Mouse (Mus musculus) layer of hippocampus, adult 9-10 months (tissue): Measurements from ENCODE around the gene Mindy3.
"Not testable (repeated sequence)": the region's sequence is repeated elsewhere in the genome, so short reads cannot be mapped to it uniquely, and the experiment has no call there.

ENCODE experiments used
- DNase-seq: peaks from one replicate; pipeline ENCODE4 v3.0.0; 2022; ENCODE audit warnings: low spot score

Gene Mindy3

DNA sequence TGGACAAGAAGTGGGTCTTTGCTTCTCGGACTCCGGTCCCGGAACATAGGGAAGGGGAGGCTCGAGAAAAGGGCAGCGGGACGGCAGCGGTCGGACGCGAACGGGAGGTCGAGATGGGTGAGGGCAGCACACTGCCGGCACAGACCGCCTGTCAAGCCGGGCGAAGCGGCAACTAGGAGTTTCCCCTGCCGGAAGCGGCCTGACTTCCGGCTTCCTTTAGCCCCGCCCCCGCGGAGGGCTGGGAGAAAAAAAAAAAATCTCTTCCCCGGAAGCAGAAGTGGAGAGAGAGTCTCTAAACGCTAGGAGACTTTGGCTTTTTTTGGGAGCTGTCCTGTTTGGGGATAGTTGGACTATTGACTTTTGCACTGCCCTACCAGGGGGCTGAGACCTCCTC is at the start of gene Mindy3:
Mindy3 (minus strand) TSS at position 209 of the 394 bp plus-strand sequence.
- peak; percentile 57 for DNase-seq

DNA sequence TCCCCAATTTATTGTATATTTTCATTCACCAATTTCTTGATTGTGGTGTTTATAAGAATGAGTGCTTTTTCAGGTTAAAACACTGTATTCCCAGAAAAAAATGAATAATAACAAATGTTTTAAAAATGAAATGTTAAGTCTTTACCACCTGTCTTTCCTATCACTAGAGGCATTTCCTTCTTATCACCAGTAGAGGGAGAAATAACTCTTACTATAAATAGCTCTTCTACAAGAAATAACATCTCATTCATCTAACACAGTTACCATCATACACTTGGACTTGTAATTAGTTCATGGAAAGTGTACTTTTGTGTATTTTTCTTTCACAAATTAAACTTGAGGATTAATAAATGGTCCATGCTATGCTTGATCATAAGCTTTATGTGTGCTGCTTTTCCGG is 40.5 kb upstream of the Mindy3 start:
- no peak for DNase-seq

- no peak for DNase-seq
Measured at GRCm38 (mm10) chr2:12450108-12450507, 30.8 kb upstream of the Mindy3 start.

GRCm38 (mm10) chr2:12440120-12440519 is 20.9 kb upstream of the Mindy3 start:
- no peak for DNase-seq

DNA sequence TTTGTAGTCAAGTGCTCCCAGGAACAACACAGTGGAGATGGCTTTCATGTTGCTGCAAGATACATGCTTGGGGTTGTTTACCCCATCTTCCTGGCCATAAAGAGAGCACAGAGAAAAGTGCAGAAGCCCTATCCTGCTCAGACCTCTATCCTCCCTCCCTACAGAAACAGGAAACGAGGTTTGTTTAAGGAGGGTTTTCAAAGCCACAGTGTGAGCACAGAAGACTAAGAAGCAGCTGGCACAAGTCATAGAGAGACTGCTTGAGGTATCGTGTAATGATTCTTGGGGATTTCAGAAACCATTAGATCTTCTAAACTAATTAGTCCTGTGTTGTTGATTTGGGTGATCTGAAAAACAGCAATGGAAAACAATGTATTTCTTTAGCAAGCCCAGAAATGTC is 20.3 kb upstream of the Mindy3 start:
- no peak for DNase-seq

GRCm38 (mm10) chr2:12438181-12438580 is 18.9 kb upstream of the Mindy3 start:
- peak; percentile 16 for DNase-seq

- no peak for DNase-seq
Measured at GRCm38 (mm10) chr2:12432055-12432454, 12.8 kb upstream of the Mindy3 start.

DNA sequence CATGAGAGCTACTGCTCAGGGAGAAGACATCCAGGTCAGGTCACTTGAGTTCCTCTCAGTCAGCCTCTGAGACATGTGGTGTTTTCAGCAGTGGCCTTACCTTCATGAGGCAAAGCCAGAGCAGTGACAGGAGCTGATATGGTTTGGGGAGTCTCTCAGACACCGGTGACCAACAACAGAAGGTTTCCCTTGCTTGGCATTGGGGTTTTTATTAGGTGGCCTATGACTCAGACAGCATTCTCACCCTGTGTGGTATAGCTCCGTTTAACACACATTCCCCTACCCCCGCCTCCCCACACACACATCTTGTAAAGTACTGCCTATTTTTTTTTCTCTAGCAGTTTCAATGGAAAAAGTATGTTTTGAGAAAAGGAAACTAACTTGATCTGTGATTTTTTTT is 5.1 kb upstream of the Mindy3 start:
- no peak for DNase-seq

DNA sequence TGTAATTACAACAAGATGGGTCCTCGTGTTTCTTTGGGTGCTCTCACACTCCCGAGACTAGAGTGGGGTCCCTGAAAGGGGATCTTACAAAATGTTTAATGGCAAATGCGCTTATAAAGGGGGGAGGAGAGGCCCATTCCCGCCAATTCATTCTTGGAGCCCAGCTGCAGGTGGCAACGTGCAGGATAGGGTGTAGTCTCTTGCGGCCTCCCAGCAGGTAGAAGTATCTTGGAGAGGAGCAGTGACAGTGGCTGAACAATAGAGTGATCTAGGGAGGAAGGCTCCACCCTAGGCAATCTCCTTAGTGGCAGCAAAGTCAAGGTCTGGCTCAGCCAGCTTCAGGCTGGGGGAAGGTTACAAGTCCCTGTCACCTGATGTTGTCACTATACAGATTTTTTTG is 4.2 kb upstream of the Mindy3 start:
- DNase-seq: not testable (repeated sequence)

DNA sequence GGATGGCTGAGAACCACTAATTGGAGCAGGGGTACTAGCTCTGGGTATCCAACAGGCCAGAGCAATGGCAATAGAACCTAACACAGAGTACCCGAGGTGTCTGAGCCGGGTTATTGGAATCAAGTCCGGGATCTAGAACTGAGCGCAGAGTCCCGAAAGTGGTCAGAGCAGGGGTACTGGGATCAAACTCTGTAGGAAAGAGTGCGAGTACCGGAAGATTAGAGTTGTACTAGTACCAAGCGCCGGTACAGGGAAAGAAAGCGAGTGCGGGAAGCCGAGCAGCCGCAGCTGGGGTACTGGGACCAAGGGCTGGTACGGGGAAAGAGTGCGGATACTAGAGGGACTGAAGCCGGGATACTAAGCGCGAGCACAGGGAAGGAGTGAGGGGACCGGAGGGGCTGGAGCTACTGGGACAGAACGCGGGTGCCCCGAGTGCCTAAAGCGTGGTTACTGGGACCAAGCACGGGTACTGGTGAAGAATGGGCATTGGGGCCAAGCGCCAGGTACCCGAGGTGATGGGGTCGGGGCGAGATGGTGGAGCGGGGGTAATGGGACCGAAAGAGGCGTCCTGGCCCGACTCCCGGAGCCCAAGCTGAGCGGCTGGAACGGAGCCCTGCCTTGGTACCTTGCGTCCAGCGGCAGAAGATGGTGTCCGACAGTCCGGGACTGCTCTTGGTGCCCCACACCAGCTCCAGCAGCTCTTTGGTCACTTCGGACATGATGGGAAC is 572 bp downstream of the Mindy3 start:
- DNase-seq: no peak

DNA sequence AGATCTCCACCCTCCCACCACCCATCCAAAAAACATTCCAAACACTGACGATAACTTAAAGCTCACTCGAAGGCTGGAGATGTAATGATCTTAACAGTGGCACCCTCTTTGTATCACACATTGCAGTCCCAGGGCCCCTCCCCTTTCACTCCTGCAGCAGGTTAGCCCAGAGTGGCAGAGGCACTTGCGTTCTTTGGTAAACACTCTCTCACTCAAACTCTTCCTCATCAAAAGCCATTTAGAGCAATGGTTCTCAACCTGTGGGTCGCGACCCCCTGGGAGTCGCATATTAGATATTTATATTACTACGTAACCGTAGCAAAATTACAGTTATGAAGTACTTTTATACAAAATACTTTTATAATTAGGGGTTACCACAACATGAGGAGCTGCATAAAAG is 1.1 kb downstream of the Mindy3 start:
- DNase-seq: no peak

DNA sequence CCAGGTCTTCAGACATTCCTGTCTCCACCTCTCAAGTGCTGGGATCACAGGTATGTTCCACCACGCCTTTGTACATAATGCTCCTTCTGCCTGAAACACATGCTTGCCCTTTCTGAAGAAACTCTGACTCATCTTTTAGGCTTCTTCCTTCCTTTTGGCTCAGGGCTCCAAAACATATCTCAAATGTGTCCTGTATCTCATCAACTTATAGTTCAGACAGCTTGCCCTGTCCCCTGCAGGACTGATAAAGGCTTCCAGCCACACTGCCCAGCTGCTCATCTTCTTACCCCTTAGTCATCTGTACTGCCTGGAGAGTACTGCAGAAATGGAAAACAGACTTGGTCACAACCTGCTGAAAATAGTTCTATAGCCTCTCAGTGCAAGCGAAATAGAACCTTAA is 7.0 kb downstream of the Mindy3 start:
- no peak for DNase-seq

GRCm38 (mm10) chr2:12411129-12411528 is 8.1 kb downstream of the Mindy3 start:
- no peak for DNase-seq

DNA sequence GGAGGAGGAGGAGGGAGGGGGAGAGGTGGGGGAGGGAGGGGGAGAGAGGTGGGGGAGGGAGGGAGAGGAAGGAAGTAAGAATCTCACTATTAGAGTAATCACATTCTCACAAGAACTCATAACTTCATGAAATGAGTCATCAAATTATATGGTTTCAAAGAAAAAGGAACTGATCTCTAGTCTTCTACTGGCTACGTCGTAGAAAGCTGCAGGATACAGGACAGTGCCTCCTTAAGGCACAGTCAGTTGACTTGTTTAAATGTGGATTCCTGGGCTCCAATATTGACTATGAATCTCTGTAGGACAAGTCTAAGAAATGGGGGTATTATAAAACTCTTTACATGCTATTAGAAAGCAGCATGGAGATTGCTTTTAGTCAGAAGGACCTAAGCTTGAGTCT is 12.5 kb downstream of the Mindy3 start:
- no peak for DNase-seq

- DNase-seq: no peak
Measured at GRCm38 (mm10) chr2:12402469-12402868, 16.8 kb downstream of the Mindy3 start.

- DNase-seq: no peak
Measured at GRCm38 (mm10) chr2:12401137-12401536, 18.1 kb downstream of the Mindy3 start.

- DNase-seq: peak; percentile 87
Measured at GRCm38 (mm10) chr2:12389028-12389427, 30.2 kb downstream of the Mindy3 start.

DNA sequence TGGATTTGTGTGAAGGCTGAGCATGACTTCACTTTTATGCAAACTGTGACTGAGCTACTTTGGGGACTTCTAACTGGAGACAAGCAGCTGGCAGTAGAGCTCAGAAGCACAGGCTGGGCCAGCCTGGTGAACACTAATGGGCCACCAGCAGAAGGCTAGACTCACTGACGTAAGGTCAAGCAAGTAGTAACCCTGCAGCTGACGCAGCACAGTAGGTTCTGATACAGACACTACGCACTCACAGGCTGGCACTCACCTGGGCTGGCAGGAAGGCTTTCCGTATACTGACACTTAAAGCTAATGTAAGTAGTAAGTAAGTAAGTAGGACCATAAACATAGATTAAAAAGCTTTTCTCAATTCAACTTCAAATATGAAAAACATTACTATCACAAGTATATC is 30.7 kb downstream of the Mindy3 start:
- no peak for DNase-seq

- DNase-seq: no peak
Measured at GRCm38 (mm10) chr2:12384389-12384788, 34.9 kb downstream of the Mindy3 start.

DNA sequence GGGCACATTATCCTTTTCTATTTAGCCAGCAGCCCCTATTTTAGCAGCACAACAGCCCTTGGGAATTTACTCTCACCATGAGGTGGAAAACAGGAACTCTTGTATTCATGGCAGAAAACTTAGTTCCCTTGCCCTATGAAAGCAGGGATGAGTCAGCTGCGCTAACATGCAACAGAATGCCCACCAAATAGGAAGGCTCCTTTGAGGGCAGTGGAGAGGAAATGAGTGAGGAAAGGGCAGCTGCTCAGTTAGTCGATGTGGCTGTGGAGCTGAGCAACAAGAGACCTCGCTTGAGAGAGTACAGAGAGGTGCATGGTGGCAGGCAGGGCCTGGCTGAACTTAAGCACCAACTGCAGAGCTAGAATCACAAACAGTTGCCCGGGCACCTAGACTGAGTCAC is 36.6 kb downstream of the Mindy3 start:
- no peak for DNase-seq

- DNase-seq: no peak
Measured at GRCm38 (mm10) chr2:12380233-12380632, 39.0 kb downstream of the Mindy3 start.

GRCm38 (mm10) chr2:12378591-12378990 is 40.7 kb downstream of the Mindy3 start:
- DNase-seq: no peak

DNA sequence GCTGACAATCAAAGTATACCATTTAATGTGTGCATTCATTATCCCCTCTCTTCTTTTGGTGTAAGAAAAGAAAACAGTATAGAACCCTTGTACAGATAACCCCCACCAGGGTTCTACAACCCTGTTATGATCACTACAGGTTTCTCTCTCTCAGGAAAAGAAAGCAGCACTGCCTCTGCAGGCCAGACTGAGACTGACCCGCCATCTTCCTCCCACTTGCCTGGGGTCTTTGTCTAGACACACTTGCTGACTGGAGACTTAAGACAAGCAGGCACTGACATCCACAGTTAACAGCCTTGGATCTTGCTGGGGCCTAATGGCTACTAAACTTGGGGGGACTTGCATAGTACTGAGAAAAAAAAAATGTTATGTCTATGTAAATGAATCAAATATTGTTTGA is 42.2 kb downstream of the Mindy3 start:
- DNase-seq: no peak

GRCm38 (mm10) chr2:12372883-12373282 is 46.4 kb downstream of the Mindy3 start:
- no peak for DNase-seq
